Mouse (Mus musculus) neural tube, embryonic 13.5 days (tissue): Measurements from ENCODE around the gene Dscam. TPM values are rescaled to one million over a fixed set of nuclear protein-coding genes. Genes with fewer than 3 reads are reported as not detected.

Experiments used
- ATAC-seq: fragments of 200-750 bp; cut with Nextera tagmentation; 2 replicates; pipeline ENCODE4 v1.8.0; 2017; ENCODE audit warnings: low read depth, mild to moderate bottlenecking, moderate TSS enrichment, moderate library complexity
- H3K27ac ChIP-seq: fragments of 300-500 bp; sonication (generic); replicated peaks from 2 replicates; pipeline ENCODE4 v1.5.1; 2015; ENCODE audit warnings: moderate library complexity, mild to moderate bottlenecking, inconsistent platforms
- H3K27me3 ChIP-seq: fragments of 300-500 bp; sonication (generic); 2 replicates; pipeline ENCODE4 v1.6.1; 2015; ENCODE audit warnings: mild to moderate bottlenecking, inconsistent platforms
- H3K36me3 ChIP-seq: fragments of 300-500 bp; sonication (generic); 2 replicates; pipeline ENCODE4 v1.6.1; 2015; ENCODE audit warnings: mild to moderate bottlenecking, inconsistent platforms
- H3K4me1 ChIP-seq: fragments of 300-500 bp; sonication (generic); replicated peaks from 2 replicates; pipeline ENCODE4 v1.6.1; 2015; ENCODE audit warnings: inconsistent platforms
- H3K4me2 ChIP-seq: fragments of 300-500 bp; sonication (generic); 2 replicates; pipeline ENCODE4 v1.6.1; 2015; ENCODE audit warnings: inconsistent platforms, mild to moderate bottlenecking, moderate library complexity
- H3K4me3 ChIP-seq: fragments of 300-500 bp; sonication (generic); 2 replicates; pipeline ENCODE4 v1.5.1; 2015; ENCODE audit warnings: mild to moderate bottlenecking, inconsistent platforms
- H3K9ac ChIP-seq: fragments of 300-500 bp; sonication (generic); 2 replicates; pipeline ENCODE4 v1.6.1; 2015; ENCODE audit warnings: moderate library complexity, mild to moderate bottlenecking, inconsistent platforms
- H3K9me3 ChIP-seq: fragments of 300-500 bp; sonication (generic); 2 replicates; pipeline ENCODE4 v1.6.1; 2016; ENCODE audit warnings: inconsistent platforms
- WGBS: fragments of 180-500 bp; shearing (Covaris S2); methylation state at CpG from one replicate; pipeline ENCODE4 v1.1.7; 2015; 5-methylcytosine and 5-hydroxymethylcytosine counted together
- polyA plus RNA-seq: library from polyadenylated mRNA; unstranded; fragments of >200 nt; fragmentation: Nextera tagmentation; extraction: Ambion mirVana; gene quantifications from 2 replicates; pipeline ENCODE4 v1.2.1, GENCODE M21; 2015

Gene Dscam
- polyA plus RNA-seq, 1 experiment from 2014 or later = 6.7 TPM

- H3K9me3 ChIP-seq = no peaks in the 10 kb centered on the region
- no peak overlapping the region for H3K4me3 ChIP-seq
- peaks cover 27% of the 10 kb centered on the region for H3K4me1 ChIP-seq
- no peak overlapping the region for H3K4me2 ChIP-seq
- H3K27me3 ChIP-seq = no peaks in the 10 kb centered on the region
- H3K9ac ChIP-seq = no peak overlapping the region
- no peaks in the 10 kb centered on the region for H3K36me3 ChIP-seq
- no peak for ATAC-seq
- no peak overlapping the region for H3K27ac ChIP-seq
- WGBS = 87% methylated on average over 2 of the region's 2 CpGs
Observed at GRCm38 (mm10) chr16:96723066-96723669, 447.4 kb downstream of the Dscam start.

- Histone ChIP-seq H3K27me3 (no peaks in the 10 kb centered on the region), H3K4me2 (no peak overlapping the region), H3K36me3 (no peaks in the 10 kb centered on the region), H3K4me3 (no peak overlapping the region), H3K9me3 (no peaks in the 10 kb centered on the region), H3K4me1 (peaks cover 22% of the 10 kb centered on the region), H3K27ac (no peak overlapping the region), H3K9ac (no peak overlapping the region)
- ATAC-seq = no peak
- WGBS = 76% methylated on average over 3 of the region's 3 CpGs
Observed at GRCm38 (mm10) chr16:96722135-96722534, 448.4 kb downstream of the Dscam start.

- no peak for ATAC-seq
- H3K27ac ChIP-seq = 0 out of 2 replicates have a peak overlapping the region, but pooled peaks have one; percentile 13
Observed at GRCm38 (mm10) chr16:96721241-96721640, 449.3 kb downstream of the Dscam start.

GRCm38 (mm10) chr16:96720666-96721065, 449.9 kb downstream of the Dscam start:
- H3K9me3 ChIP-seq = no peaks in the 10 kb centered on the region
- H3K36me3 ChIP-seq = no peaks in the 10 kb centered on the region
- peaks cover 17% of the 10 kb centered on the region for H3K4me1 ChIP-seq
- H3K27ac ChIP-seq = 0 out of 2 replicates have a peak overlapping the region, but pooled peaks have one; percentile 13
- H3K9ac ChIP-seq = no peak overlapping the region
- no peak overlapping the region for H3K4me2 ChIP-seq
- no peak for ATAC-seq
- no peaks in the 10 kb centered on the region for H3K27me3 ChIP-seq
- WGBS = 67% methylated on average over 5 of the region's 5 CpGs
- no peak overlapping the region for H3K4me3 ChIP-seq

More at GRCm38 (mm10) chr16:96721241-96721640, 449.3 kb downstream of the Dscam start:
- no peak overlapping the region for H3K9ac ChIP-seq
- WGBS = 76% methylated on average over 9 of the region's 9 CpGs
- no peak overlapping the region for H3K4me3 ChIP-seq
- no peaks in the 10 kb centered on the region for H3K36me3 ChIP-seq
- no peak overlapping the region for H3K4me2 ChIP-seq
- no peaks in the 10 kb centered on the region for H3K27me3 ChIP-seq
- peaks cover 22% of the 10 kb centered on the region for H3K4me1 ChIP-seq
- no peaks in the 10 kb centered on the region for H3K9me3 ChIP-seq

GRCm38 (mm10) chr16:96718221-96718620, 452.3 kb downstream of the Dscam start:
- Histone ChIP-seq H3K27me3 (no peaks in the 10 kb centered on the region), H3K4me1 (peaks cover 3% of the 10 kb centered on the region; the same call in 1 of the 2 replicates), H3K9ac (no peak overlapping the region), H3K9me3 (no peaks in the 10 kb centered on the region), H3K27ac (no peak overlapping the region), H3K4me3 (no peak overlapping the region), H3K4me2 (no peak overlapping the region), H3K36me3 (no peaks in the 10 kb centered on the region)
- no peak for ATAC-seq
- 9% methylated on average over 2 of the region's 2 CpGs for WGBS

GRCm38 (mm10) chr16:96716633-96717032, 453.9 kb downstream of the Dscam start:
- Histone ChIP-seq H3K4me2 (no peak overlapping the region), H3K4me1 (peaks cover 3% of the 10 kb centered on the region; the same call in 1 of the 2 replicates), H3K27ac (no peak overlapping the region), H3K36me3 (no peaks in the 10 kb centered on the region), H3K9ac (no peak overlapping the region), H3K4me3 (no peak overlapping the region), H3K9me3 (no peaks in the 10 kb centered on the region), H3K27me3 (no peaks in the 10 kb centered on the region)
- ATAC-seq = no peak
- 95% methylated on average over 2 of the region's 2 CpGs for WGBS

- Histone ChIP-seq H3K4me1 (no peaks in the 10 kb centered on the region), H3K36me3 (peaks cover 18% of the 10 kb centered on the region), H3K9me3 (no peaks in the 10 kb centered on the region), H3K9ac (no peak overlapping the region), H3K27me3 (no peaks in the 10 kb centered on the region), H3K27ac (no peak overlapping the region), H3K4me2 (no peak overlapping the region), H3K4me3 (no peak overlapping the region)
- no peak for ATAC-seq
- 63% methylated on average over 4 of the region's 4 CpGs for WGBS
Observed at GRCm38 (mm10) chr16:96711935-96712334, 458.6 kb downstream of the Dscam start.

DNA sequence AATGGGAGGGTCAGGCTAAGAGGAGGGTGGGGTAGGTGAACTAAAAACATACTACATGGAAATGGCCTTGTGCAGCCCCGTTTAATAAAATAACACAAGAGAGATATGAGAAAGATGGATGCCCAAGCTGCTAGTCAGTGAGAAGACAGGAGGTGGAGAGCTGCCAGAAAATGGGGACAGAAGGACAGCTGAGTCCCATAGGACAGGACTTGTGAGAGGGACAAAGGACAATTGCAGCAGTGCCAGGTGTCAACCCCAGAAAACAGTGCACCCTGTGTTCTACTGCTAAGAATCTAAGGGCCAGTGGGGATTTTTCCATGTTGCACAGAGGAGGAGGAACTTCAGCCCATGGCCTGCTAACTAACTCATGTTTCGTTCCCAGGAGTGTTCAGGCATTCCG, 470.0 kb downstream of the Dscam start:
- WGBS = 82% methylated on average over 3 of the region's 3 CpGs
- ATAC-seq = no peak
- H3K9ac ChIP-seq = no peak overlapping the region

DNA sequence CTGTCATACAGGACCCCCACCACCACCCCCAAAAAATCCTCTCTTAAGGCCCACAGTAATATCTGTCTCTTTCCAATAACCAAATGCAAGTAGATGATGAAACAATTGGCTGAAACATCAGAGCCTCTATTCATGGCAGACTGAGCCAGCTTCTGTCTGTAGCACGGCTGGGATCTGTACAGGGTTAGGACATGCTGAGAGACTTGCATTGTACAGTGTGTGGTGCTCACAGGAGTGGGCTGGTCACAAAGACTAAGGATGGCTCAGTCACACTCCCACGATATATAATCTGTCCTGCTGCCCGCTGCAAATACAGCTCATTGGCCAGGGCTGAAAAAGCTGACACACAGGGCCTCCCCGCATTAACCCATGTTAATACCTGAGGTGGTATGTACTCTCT, 474.7 kb downstream of the Dscam start:
- Histone ChIP-seq H3K27ac (no peak overlapping the region), H3K27me3 (no peaks in the 10 kb centered on the region), H3K9me3 (no peaks in the 10 kb centered on the region), H3K4me1 (peaks cover 5% of the 10 kb centered on the region; the same call in 1 of the 2 replicates), H3K36me3 (no peaks in the 10 kb centered on the region), H3K4me2 (no peak overlapping the region), H3K4me3 (no peak overlapping the region), H3K9ac (no peak overlapping the region)
- WGBS = 61% methylated on average over 4 of the region's 4 CpGs
- ATAC-seq = no peak

More for the DNA sequence above, 470.0 kb downstream of the Dscam start:
- H3K27me3 ChIP-seq = no peaks in the 10 kb centered on the region
- H3K36me3 ChIP-seq = no peaks in the 10 kb centered on the region
- no peak overlapping the region for H3K4me2 ChIP-seq
- no peak overlapping the region for H3K4me3 ChIP-seq
- H3K4me1 ChIP-seq = peaks cover 5% of the 10 kb centered on the region; the same call in 1 of the 2 replicates
- H3K27ac ChIP-seq = no peak overlapping the region
- H3K9me3 ChIP-seq = no peaks in the 10 kb centered on the region

GRCm38 (mm10) chr16:96691576-96691975, 479.0 kb downstream of the Dscam start:
- no peak overlapping the region for H3K4me3 ChIP-seq
- H3K27me3 ChIP-seq = no peaks in the 10 kb centered on the region
- no peak overlapping the region for H3K27ac ChIP-seq
- no peak for ATAC-seq
- no peak overlapping the region for H3K4me2 ChIP-seq
- peaks cover 3% of the 10 kb centered on the region; the same call in 1 of the 2 replicates for H3K4me1 ChIP-seq
- no peaks in the 10 kb centered on the region for H3K9me3 ChIP-seq
- 93% methylated on average over 6 of the region's 6 CpGs for WGBS
- no peaks in the 10 kb centered on the region for H3K36me3 ChIP-seq
- no peak overlapping the region for H3K9ac ChIP-seq

DNA sequence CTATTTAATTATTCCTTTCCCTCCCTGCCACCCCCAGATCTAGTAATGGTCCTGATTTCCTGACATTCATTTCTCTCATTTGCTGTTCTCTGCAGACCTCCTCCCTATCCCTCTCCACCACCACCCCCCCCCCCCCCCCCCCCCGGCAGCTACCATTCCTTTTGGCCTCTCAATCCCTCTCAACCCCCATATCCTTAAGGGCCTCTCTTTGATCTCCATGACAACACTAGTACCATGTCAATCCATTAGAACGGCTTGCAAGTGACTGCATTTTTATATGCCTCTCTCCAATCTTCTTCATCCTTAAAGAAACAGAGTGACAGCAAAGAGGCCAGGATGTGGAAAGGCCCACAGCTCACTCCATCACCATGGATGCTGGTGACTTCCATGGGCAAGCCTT, 480.5 kb downstream of the Dscam start:
- Histone ChIP-seq H3K4me1 (no peaks in the 10 kb centered on the region), H3K27me3 (no peaks in the 10 kb centered on the region), H3K27ac (no peak overlapping the region), H3K4me2 (no peak overlapping the region), H3K9ac (no peak overlapping the region), H3K36me3 (no peaks in the 10 kb centered on the region), H3K4me3 (no peak overlapping the region), H3K9me3 (no peaks in the 10 kb centered on the region)
- WGBS = 5% methylated on average over 1 of the region's 2 CpGs
- no peak for ATAC-seq

GRCm38 (mm10) chr16:96689419-96689818, 481.1 kb downstream of the Dscam start:
- no peak for ATAC-seq
- WGBS = 62% methylated on average over 1 of the region's 1 CpGs
- Histone ChIP-seq H3K9me3 (no peaks in the 10 kb centered on the region), H3K9ac (no peak overlapping the region), H3K4me3 (no peak overlapping the region), H3K27ac (no peak overlapping the region), H3K27me3 (no peaks in the 10 kb centered on the region), H3K4me2 (no peak overlapping the region), H3K36me3 (no peaks in the 10 kb centered on the region), H3K4me1 (no peaks in the 10 kb centered on the region)

DNA sequence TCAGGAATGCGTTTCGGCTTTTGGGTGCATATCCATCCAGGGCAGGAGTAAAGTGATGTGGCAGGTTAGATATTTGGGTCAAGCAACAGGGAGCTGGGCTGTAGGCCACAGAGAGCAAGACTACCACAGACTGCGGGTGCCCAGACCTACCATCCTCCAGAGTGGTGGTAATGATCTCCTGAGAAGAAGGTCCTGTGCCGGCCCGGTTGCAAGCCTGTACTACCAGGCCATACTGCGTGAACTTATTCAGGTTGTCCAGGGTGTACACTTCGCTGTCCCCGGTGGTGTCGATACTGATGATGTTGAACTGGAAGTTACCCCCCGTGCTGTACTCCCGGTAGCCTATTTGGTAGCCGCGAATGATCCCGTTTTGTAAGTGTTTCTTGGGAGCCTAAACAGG, 485.5 kb downstream of the Dscam start:
- H3K9ac ChIP-seq = no peak overlapping the region
- no peaks in the 10 kb centered on the region for H3K4me1 ChIP-seq
- no peak for ATAC-seq
- H3K36me3 ChIP-seq = no peaks in the 10 kb centered on the region
- H3K4me2 ChIP-seq = no peak overlapping the region
- no peak overlapping the region for H3K4me3 ChIP-seq
- no peaks in the 10 kb centered on the region for H3K27me3 ChIP-seq
- no peaks in the 10 kb centered on the region for H3K9me3 ChIP-seq
- no peak overlapping the region for H3K27ac ChIP-seq
- 93% methylated on average over 14 of the region's 14 CpGs for WGBS
